Mouse (Mus musculus): ENCODE measurements around the gene 1110051M20Rik.
"Not testable (repeated sequence)": the region's sequence is repeated elsewhere in the genome, so short reads cannot be mapped to it uniquely, and the experiment has no call there.

1110051M20Rik gene

DNA sequence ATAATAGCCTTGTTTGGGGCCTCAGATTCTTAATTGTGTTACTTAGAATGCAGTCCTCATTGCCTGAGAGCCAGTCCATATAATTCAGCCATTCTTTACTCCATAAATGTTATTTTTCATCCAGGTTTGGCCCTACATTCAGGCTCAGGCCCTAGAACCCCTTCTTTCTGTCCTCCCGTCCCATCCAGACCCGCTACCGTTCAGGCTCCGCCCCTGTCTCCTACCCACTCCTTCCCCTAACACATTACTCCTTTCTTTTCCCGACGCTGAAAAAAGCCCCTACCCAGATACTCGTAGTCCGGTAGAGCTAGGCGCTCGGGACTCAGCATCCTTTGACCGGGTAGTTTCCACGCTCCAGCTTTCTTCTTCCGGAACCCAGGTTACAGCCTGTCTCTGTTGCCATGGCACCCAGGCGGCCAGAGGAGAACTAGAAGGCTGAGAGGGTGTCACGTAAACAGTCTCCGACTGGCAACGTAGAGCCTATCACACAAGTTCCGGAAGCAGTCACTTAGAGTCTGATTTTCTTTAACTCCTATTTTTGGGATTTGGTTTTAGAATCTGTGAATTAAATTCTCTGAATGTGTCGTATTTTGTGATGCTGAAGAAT, at the start of gene 1110051M20Rik:
Gene 1110051M20Rik, minus strand, starts transcription at position 419 of the 607 bp plus-strand sequence.
- DNase-seq (ENCODE audit: low read depth, low spot score) = peak; percentile 90

GRCm38 (mm10) chr2:91493981-91494380, 49.5 kb upstream of the 1110051M20Rik start:
- DNase-seq (ENCODE audit: low read depth, low spot score) = no peak

DNA sequence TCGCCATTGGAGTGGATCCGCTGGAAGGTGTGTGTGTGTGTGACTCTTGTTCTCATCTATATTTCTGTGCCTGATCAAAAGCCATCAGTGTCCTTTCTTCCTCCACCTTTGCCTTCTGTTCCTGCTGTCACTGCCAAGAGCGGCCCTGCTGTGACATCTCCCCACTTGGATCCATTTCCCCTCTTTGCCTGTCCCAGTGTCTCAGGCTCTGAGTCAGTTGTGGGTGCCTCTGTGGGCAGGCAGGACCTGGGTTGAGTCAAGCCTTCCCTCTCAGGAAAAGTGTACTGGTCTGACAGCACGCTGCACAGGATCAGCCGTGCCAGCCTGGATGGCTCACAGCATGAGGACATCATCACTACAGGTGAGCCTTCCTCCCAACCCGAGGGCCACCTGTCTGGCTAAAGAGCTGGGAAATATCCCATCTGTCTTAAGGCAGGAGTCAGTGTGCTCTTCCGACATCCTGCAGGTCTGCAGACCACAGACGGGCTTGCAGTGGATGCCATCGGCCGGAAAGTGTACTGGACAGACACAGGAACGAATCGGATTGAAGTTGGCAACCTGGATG, 47.6 kb upstream of the 1110051M20Rik start:
- DNase-seq (ENCODE audit: low read depth, low spot score) = no peak

GRCm38 (mm10) chr2:91487295-91487694, 42.8 kb upstream of the 1110051M20Rik start:
- DNase-seq (ENCODE audit: low read depth, low spot score) = not testable (repeated sequence)

DNA sequence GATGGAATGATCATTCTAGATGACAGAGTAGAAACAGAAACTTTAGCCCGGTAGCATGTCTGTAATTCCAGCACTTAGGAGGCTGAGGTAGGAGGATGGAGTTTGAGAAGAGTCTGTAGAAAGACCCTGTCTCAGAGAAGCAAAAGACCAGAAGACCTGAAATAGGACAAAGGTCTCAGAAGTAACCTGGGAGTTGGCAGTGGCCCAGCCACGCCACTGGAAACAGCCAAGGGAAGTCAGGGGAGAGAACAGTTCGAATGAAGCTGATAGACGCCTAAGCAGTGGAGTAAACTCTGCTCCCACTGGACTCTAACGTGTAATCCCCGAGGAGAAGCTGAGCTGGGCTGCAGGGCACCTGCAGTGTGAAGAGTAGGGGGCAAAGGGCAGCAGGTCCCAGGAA, 40.8 kb upstream of the 1110051M20Rik start:
- no peak for DNase-seq (ENCODE audit: low read depth, low spot score)

DNA sequence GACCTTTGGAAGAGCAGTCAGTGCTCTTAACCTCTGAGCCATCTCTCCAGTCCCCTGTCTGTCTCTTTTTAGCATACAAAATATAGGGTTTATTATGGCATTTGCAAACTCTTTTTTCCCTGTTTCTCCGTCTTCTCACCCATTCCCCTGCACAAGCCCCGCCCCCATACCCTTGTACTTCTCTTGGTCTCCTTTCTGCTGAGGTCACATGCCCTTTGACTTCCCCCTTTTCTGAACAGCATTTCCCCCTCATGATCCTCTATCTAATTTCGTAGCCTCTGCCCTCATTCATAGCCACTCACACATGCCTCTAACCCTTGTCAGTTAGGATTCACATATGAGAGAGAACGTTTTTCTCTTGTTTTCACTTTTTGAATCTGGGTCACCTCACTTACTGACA, 40.2 kb upstream of the 1110051M20Rik start:
- no peak for DNase-seq (ENCODE audit: low read depth, low spot score)

DNA sequence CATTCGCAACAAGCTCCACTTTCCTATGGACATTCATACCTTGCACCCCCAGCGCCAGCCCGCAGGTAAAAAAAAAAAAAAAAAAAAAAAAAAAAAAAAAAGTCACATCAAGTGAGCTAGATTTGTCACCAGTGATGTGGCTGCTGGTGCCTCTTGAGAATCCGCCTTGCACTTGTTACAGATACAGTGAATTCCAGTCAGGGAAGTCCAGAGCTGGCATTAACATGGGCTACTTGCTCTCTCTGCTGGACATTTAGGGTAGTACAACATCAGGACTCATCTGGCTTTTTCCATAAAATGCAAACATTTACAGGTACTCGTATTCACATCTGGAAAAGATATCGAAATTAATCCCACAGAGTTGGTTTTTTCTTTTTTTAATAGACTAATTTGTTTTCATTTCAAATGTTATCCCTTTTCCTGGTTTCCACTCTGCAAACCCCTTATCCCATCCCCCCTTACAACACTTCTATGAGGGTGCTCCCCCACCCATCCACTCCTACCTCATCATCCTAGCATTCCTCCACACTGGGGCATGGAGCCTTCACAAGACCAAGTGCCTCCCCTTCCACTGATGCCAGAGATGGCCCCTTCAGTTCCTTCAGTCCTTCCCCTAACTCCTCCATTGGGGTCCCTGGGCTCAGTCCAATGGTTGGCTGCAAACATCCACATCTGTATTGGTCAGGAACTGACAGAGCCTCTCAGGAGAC, 36.5 kb upstream of the 1110051M20Rik start:
- DNase-seq (ENCODE audit: low read depth, low spot score) = no peak

GRCm38 (mm10) chr2:91480399-91480801, 35.9 kb upstream of the 1110051M20Rik start:
- DNase-seq (ENCODE audit: low read depth, low spot score) = no peak

DNA sequence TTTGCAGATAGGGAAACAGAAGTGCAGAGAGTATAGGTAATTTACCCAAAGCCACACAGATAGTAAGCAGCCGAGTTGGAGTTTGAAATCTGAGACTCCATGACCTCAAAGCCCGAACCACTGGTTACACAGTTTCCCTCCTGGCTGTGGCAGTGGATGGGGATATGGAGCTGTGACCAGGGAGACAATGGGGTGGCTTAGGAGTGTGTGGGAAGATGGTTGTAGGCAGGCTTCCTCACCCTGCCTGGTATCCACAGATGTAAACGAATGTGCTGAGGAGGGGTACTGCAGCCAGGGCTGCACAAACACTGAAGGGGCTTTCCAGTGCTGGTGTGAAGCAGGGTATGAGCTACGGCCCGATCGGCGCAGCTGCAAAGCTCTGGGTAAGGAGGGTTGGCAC, 32.3 kb upstream of the 1110051M20Rik start:
- no peak for DNase-seq (ENCODE audit: low read depth, low spot score)

DNA sequence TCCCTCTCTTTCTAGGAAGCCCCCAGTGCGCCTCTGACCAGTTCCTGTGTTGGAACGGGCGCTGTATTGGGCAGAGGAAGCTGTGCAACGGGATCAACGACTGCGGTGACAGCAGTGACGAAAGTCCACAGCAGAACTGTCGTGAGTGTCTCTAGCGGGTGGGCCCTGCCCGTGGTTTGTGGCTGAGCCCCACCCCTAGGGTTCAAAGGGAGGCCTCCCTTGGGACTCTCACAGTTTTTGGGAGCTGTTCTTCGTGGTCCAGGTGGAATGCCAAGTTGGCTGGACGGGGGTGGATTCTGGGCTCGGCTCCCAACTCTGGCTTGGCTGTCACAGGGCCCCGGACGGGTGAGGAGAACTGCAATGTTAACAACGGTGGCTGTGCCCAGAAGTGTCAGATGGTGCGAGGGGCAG, 31.8 kb upstream of the 1110051M20Rik start:
- no peak for DNase-seq (ENCODE audit: low read depth, low spot score)

DNA sequence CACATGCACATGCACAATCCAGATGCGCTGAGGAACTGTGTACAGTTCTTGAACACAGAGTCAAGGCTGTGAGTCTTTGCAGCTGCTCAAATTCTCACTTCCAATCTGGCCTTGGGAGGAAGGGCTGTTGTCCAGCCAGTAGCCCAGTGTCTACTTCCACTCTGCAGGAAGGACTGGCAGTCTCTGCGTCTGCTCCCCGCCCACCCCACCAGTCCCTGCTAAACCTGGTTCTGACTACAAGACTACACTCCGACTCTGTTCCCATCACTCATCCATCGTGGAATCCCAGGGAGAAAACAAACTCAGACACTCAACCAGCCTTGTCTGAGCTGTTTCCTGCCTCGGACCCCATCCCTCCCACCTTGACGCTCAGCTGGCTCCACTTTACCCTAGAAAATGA, 31.3 kb upstream of the 1110051M20Rik start:
- DNase-seq (ENCODE audit: low read depth, low spot score) = no peak

- no peak for DNase-seq (ENCODE audit: low read depth, low spot score)
These were observed 29.9 kb upstream of the 1110051M20Rik start for GRCm38 (mm10) chr2:91474358-91474757.

- no peak for DNase-seq (ENCODE audit: low read depth, low spot score)
These were observed 25.6 kb upstream of the 1110051M20Rik start for GRCm38 (mm10) chr2:91470055-91470647.

DNA sequence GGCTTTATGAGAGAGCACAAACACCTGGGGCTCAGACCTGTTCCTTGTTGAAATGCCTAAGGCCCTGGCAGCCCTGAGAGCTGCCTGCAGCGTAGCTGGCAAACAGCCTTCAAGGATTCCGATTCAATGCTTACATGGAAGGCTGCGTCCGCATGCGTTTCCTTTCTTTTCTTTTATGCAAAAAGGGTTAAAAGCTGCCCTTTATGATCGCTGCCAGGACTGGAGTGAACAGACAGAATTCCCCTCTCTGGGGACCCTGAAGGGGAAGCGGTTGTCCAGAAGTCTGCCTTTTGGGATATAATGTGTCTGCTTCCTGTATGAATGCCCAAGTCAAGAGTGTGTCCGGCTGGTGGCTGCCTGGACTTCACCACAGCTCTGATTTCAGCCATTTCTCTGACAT, 23.1 kb upstream of the 1110051M20Rik start:
- no peak for DNase-seq (ENCODE audit: low read depth, low spot score)

- DNase-seq (ENCODE audit: low read depth, low spot score) = no peak
These were observed 21.4 kb upstream of the 1110051M20Rik start for GRCm38 (mm10) chr2:91465934-91466333.

- DNase-seq (ENCODE audit: low read depth, low spot score) = no peak
These were observed 18.2 kb upstream of the 1110051M20Rik start for GRCm38 (mm10) chr2:91462681-91463080.

DNA sequence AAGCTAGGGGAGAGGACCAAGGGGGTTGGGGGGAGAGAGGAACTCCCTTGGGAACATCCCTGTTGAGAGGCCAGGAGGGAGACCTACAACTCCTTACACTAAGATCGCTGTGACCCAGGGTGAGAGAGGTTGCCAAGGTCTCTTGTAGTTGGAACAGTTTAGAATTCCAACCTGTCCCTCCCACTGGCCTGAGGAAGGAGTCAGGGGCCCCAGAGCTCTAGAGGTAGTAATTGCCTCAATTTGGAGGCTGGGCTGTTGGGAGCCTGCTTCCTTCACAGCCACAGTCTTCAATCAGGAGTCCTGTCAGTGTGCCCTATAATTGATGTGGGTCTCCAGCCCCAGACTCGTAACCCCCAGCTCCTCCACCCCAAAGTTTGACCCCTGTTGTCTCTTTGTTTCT, 17.7 kb upstream of the 1110051M20Rik start:
- no peak for DNase-seq (ENCODE audit: low read depth, low spot score)

- DNase-seq (ENCODE audit: low read depth, low spot score) = no peak
These were observed 16.8 kb upstream of the 1110051M20Rik start for GRCm38 (mm10) chr2:91461341-91461740.

GRCm38 (mm10) chr2:91460771-91461170, 16.3 kb upstream of the 1110051M20Rik start:
- DNase-seq (ENCODE audit: low read depth, low spot score) = no peak

DNA sequence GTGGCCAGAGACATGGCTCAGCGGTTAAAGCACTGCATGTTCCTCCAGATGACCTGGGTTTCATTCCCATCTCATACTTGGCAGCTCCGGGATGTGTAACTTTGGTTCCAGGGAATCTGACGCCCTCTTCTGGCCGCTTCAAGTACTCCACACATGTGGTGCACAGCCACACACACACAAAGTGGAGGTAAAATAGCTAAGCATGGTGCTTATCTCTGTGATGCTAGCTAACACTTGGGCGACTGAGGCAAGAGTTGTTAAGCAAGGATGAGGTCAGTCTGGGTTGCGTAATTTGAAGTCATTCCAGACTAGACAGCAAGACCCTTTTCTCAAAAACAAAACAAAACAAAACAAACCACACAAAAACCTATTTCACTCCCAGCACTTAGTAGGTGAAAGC, 15.6 kb upstream of the 1110051M20Rik start:
- DNase-seq (ENCODE audit: low read depth, low spot score) = no peak

- no peak for DNase-seq (ENCODE audit: low read depth, low spot score)
These were observed 14.3 kb upstream of the 1110051M20Rik start for GRCm38 (mm10) chr2:91458673-91459391.

DNA sequence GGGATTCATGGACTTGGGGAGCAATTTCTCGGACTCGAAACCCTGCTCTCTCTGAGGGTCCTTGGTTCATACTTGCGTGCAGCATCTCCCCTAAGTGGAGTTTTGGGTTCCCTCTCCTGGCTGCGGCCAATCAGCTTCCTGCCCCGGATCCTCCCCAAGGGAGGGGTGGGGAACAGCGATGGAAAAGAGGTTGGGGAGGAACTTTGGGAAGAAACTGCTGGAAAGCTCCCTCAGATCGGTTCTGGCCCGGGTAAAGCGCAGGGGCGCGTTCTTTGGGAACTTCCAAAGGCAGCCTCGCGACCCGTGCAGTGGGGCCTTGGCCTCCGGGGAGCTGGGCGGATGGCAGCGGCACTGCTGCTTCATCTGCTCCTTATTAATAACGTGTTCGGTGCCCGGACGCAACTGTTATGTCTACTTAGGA, 13.8 kb upstream of the 1110051M20Rik start:
- no peak for DNase-seq (ENCODE audit: low read depth, low spot score)
